Mouse (Mus musculus) macrophage (primary cell): ENCODE measurements around the gene Slc25a3. TPM values are rescaled to one million over a fixed set of nuclear protein-coding genes. Genes with fewer than 3 reads are reported as not detected.

Experiments
- H3K27ac ChIP-seq: fragments of 350-480 bp; formaldehyde crosslinking; 2 replicates; pipeline ENCODE4 v1.9.0; 2021
- H3K36me3 ChIP-seq: fragments of 350-480 bp; formaldehyde crosslinking; 2 replicates; pipeline ENCODE4 v1.9.0; 2021; ENCODE audit errors: inconsistent target
- H3K4me3 ChIP-seq: fragments of 350-480 bp; formaldehyde crosslinking; 2 replicates; pipeline ENCODE4 v1.9.0; 2021; ENCODE audit errors: inconsistent target
- H3K79me2 ChIP-seq: fragments of 350-480 bp; formaldehyde crosslinking; 2 replicates; pipeline ENCODE4 v1.9.0; 2021; ENCODE audit errors: inconsistent target
- WGBS: methylation state at CpG from one replicate; pipeline ENCODE4 v1.1.7; 2026; ENCODE audit warnings: inconsistent platforms; ENCODE audit not compliant: missing documents; 5-methylcytosine and 5-hydroxymethylcytosine counted together
- polyA plus RNA-seq: library from polyadenylated mRNA; stranded (reverse); fragments of 250-400 nt; gene quantifications from 3 replicates; pipeline ENCODE4 v1.2.4, GENCODE M21; 2018; ENCODE audit warnings: inconsistent platforms

The Slc25a3 gene
- polyA plus RNA-seq, 1 experiment from 2014 or later: 239 TPM

- H3K4me3 ChIP-seq: peak overlapping the region; percentile 35
- peaks cover 10% of the 10 kb centered on the region; the same call in 1 of the 2 replicates for H3K36me3 ChIP-seq
- H3K27ac ChIP-seq: no peak overlapping the region
- WGBS: 30% methylated on average over 12 of the region's 12 CpGs
- H3K79me2 ChIP-seq: peaks cover 37% of the 10 kb centered on the region
Measured at GRCm38 (mm10) chr10:91083393-91083927, 40.4 kb downstream of the Slc25a3 start.

- H3K4me3 ChIP-seq: peak within 1 kb of the TSS; percentile 80
- H3K79me2 ChIP-seq: peaks cover 44% of the 10 kb centered on the region
- under 1% methylated on average over 86 of the region's 87 CpGs for WGBS
- H3K36me3 ChIP-seq: peaks cover 14% of the 10 kb centered on the region
- H3K27ac ChIP-seq: peak within 1 kb of the TSS; percentile 76
Measured at GRCm38 (mm10) chr10:91082550-91083392, 41.1 kb downstream of the Slc25a3 start, which contains the start of the genes Apaf1 and Ikbip. Gene Apaf1, minus strand, starts transcription at chr10:91082770. Gene Ikbip, plus strand, starts transcription at chr10:91082940.

DNA sequence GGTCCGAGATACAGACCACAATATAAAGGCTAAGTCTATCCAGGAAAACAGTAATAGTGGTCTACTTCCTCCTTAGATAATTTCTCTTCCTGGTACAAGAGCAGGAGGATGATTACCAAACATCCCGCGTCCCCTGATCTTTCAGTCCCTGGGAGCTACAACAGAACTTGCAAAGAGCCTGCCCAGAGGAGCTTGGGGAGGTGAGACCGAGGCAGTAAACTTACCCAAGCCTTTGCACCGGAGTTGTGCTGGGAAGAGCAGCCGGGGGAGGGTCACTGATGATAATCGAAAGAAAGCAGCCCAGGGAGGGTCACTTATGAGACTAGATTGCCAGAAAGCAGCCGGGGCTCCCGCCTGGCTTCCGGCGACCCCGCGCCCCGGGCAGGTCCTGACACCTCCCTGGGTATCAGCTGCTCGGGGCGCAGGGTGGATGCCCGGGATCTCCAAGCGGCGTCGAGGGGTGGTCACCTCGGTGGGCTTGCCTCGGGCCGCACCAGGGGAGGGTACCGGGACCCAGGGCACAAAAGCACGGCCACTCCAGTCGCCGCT, 41.8 kb downstream of the Slc25a3 start:
- H3K36me3 ChIP-seq: peaks cover 21% of the 10 kb centered on the region
- peak overlapping the region; percentile 76 for H3K27ac ChIP-seq
- under 1% methylated on average over 27 of the region's 27 CpGs for WGBS
- peaks cover 51% of the 10 kb centered on the region for H3K79me2 ChIP-seq
- H3K4me3 ChIP-seq: peak overlapping the region; percentile 80

DNA sequence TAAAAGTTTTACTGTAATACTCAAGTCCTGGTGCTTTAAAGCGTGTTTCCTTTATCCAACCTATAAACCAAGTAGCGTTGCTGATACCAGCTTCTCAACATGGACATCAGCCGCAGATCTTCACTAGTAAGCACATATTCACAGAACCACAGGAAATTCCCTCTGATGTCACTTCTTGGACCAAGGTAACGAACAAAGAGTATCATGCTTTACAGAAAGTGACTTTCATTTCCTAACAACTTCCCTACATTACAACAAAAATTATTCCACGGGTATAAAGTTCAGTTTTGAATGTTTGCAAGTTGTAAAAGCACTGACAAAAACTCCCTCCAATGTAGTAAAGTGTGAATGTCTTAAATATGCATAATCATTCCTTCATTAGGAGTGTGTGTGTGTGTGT, 43.3 kb downstream of the Slc25a3 start:
- Histone ChIP-seq H3K36me3 (peaks cover 36% of the 10 kb centered on the region), H3K4me3 (peak overlapping the region; percentile 80; the same call in 1 of the 2 replicates), H3K27ac (peak overlapping the region; percentile 15), H3K79me2 (peaks cover 66% of the 10 kb centered on the region)
- 21% methylated on average over 5 of the region's 5 CpGs for WGBS

- Histone ChIP-seq H3K27ac (no peak overlapping the region), H3K36me3 (peaks cover 60% of the 10 kb centered on the region), H3K4me3 (no peak overlapping the region), H3K79me2 (peaks cover 98% of the 10 kb centered on the region)
- 61% methylated on average over 2 of the region's 2 CpGs for WGBS
Measured at GRCm38 (mm10) chr10:91076667-91077066, 47.2 kb downstream of the Slc25a3 start.

DNA sequence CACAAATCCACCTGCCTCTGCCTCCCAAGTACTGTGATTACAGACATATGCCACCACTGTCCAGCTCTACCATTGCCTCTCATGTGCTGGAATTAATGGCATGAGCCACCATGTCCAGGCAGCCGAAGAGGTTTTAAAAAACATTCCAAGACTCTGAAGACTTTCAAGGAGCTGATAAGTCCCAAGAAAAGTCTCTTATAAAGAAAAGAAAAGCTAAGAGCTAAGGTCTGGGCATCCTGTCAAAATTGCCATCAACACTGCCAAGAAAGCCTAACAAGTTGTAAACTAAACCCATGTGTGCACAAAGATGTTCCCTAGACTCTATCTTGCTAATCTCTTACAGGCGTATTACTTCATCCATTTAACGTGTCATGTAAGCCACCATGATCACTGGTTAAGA, 50.5 kb downstream of the Slc25a3 start:
- 94% methylated on average over 3 of the region's 3 CpGs for WGBS
- Histone ChIP-seq H3K79me2 (peaks cover 94% of the 10 kb centered on the region), H3K36me3 (peaks cover 74% of the 10 kb centered on the region), H3K4me3 (no peak overlapping the region), H3K27ac (no peak overlapping the region)

- Histone ChIP-seq H3K36me3 (peaks cover 72% of the 10 kb centered on the region), H3K27ac (no peak overlapping the region), H3K79me2 (peaks cover 82% of the 10 kb centered on the region), H3K4me3 (no peak overlapping the region)
- no CpG with 5 or more reads among the region's 1 CpGs for WGBS
Measured at GRCm38 (mm10) chr10:91071768-91072167, 52.1 kb downstream of the Slc25a3 start.

Other genes starting within 250 kb of the Slc25a3 start
- 13.1 to 39.9 TPM (median 29.7 TPM) in 3 replicates for gene Apaf1, start 41.3 kb downstream of the Slc25a3 start, polyA plus RNA-seq
- gene Ikbip, start 41.1 kb downstream of the Slc25a3 start, polyA plus RNA-seq: 12.9 to 17.5 TPM (median 14.3 TPM) in 3 replicates
- gene Tmpo, start 57.3 kb upstream of the Slc25a3 start, polyA plus RNA-seq: 30.4 to 57.8 TPM (median 34.2 TPM) in 3 replicates